Mouse (Mus musculus) ZHBTc4 (cell line): Measurements from ENCODE around the gene Dact3.
A peak's percentile ranks its signal among the peaks of the same experiment; 100 is the strongest.

ENCODE experiments used
- DNase-seq: peaks from one replicate; pipeline ENCODE4 v3.0.0-alpha.2; 2011; ENCODE audit warnings: low read depth, low spot score

The Dact3 gene

DNA sequence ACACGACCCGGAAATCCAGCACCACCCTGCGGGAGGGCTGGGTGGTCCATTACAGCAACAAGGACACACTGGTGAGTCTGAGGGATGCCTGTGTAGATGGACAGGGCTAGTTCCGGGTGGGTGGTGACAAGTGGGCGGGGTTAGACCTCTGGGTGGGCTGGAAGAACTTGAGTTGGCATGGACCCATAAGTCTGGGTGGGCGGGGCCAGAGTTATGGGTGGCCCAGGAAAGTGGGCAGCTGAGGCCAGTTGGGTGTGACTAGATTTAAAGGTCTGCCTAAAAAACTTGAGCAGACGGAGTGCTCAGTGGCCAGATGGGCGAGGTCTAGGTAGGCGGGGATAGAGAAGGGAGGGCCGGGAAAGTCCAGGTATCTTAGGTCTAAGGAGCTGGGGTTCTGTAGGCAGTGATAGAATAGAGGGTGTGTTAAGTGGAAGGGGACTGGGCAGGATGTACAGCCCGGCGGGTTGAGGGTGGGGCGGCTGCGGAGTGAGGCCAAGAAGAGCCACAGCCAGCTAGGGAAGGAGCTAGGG is 21.8 kb upstream of the Dact3 start:
- DNase-seq = no peak

DNA sequence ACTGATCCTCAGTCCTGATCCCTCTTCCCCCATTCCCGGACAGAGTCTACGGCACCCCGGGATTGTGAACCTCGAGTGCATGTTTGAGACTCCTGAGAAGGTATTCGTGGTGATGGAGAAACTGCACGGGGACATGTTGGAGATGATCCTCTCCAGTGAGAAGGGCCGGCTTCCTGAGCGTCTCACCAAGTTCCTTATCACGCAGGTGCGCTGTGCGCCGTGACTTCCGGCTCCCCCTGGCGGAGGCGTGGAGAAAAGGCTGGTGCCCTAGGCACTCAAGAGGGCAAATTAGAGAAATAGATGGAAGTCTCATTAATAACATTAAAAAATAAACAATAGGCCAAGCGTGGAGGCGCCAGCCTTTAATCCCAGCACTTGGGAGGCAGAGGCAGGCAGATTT is 16.8 kb upstream of the Dact3 start:
- DNase-seq = peak; percentile 83

DNA sequence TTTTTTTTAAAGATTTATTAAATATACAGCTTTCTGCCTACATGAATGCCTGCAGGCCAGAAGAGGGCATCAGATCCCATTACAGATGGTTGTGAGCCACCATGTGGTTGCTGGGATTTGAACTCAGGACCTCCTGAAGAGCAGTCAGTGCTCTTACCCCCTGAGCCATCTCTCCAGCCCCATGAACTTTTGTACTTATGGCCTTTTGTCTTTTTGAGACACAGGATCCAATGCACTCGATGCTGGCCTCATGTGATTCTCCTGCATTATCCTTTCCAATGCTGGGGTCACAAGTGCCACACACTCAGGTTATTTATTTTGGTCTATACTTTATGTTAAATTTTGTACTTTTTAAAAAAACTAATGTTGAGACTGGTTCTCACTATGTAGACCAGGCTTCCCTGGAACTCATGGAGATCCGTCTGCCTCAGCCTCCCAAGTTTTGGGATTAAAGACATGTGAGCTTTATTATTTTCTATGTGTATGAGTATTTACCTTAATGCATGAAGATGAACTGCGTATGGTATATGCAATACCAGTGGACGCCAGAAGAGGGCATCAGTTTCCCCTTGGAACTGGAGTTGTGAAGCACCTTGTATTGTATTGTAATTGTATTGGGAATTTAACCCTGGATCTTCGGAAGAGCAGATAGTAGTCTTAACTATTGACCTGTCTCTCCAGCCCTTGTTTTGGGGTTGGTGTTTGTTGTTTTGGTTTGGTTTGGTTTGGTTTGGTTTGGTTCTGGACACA is 15.0 kb upstream of the Dact3 start:
- DNase-seq = peak; percentile 84

DNA sequence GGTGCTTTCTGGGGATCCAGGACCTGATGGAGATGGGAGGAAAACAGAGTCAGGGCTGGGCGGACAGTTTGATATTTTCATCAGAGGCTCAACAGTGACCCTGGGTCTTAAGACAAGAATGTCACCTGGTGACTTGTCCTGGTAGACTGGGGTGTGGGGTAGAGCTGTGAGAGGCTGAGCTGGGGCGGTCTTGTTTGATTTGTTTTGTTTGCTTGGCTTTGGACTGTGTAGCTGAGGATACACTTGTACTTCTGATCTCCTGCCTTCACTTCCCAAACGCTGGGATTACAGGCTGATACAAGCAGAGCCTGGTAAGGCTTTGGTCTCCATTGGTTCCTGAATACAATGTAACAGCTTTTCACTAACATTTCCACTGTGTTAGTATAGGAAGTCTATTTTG is 7.6 kb upstream of the Dact3 start:
- DNase-seq = no peak

DNA sequence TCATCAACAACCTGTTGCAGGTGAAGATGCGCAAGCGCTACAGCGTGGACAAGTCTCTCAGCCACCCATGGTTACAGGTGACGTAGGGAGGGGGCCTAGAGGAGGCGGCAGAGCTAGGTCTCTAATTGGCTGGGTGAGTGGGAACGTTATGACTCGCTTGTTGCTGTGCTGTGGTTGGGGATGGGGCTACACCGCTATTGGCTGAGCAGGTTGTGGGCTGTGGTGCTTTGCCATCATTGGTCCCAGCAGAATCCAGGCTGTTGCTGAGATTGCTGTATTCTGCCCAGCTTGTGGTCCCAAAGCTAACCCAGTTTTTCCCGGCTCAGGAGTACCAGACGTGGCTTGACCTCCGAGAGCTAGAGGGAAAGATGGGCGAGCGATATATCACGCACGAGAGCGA is 5.6 kb upstream of the Dact3 start:
- peak; percentile 91 for DNase-seq

DNA sequence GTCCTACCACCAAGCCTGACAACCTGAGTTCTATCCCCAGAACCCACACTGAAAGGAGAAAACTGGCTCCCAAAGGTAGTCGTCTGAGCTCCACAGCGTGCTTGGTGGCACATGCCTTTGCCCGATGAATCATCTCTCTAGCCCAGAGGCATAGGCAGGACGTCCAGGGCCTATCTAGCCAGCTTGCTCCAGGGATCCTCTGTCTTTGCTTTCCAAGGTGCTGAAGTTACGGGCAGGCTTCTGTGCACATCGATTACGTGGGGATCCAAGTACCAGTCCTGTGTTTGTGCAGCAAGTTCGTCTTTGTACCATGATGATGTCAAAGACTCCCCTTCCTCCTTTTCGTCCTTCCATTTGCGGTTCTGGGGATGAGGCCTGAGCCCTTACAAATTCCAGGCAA is 3.5 kb upstream of the Dact3 start:
- DNase-seq = peak; percentile 55

DNA sequence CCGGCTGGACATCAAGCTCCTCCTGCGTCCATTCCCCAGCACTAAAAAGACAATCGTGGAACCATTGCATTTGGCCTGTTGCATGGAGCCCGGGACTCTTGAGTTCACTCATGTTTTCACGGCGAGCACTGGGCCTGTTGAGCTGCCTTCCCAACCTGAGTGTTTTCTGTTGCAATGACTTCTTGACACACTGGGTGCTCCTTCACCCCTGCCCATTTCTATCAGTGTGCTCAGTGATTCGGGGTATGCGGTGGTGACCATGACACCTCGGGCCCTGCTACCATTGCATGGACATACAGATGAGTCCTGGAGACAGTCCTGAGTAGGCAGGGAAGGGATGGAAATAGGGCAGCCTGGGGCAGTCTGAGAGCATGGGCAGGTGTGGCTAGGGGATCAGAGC is 2.6 kb upstream of the Dact3 start:
- no peak for DNase-seq

DNA sequence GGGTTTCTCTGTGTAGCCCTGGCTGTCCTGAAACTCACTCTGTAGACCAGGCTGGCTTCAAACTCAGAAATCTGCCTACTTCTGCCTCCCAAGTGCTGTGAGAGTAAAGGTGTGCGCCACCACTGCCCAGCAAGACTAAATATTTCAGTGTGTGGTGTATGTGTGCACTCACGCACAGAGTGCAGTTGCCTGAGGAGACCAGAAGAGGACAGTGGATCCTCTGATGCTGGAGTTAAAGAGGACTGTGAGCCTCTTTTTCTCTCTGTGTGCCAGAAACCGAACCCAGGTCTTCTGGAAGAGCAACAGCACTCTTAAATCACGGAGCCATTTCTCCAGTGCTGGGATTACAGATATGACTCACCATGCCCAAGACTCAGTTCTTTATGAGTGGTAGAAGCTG is 1.7 kb upstream of the Dact3 start:
- no peak for DNase-seq

DNA sequence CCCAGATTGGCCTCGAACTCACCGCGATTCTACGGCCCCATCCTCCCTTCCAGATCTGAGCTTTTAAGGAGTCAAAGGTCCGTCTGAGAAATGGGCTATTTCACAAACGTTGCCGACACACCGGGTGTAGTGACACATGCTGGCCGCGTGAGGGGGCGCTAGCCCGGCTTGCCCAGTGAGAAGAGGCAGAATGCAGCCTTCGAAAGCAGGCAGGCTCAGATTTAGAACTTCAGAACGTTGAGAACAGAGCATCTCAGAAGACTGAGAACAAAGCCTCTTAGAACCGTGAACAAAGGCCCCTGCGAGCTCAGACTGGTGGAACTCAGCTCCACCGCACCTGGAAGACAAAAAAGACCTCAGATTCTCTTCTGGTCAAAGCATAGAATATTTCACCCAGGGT is 927 bp upstream of the Dact3 start:
- DNase-seq = peak; percentile 92

DNA sequence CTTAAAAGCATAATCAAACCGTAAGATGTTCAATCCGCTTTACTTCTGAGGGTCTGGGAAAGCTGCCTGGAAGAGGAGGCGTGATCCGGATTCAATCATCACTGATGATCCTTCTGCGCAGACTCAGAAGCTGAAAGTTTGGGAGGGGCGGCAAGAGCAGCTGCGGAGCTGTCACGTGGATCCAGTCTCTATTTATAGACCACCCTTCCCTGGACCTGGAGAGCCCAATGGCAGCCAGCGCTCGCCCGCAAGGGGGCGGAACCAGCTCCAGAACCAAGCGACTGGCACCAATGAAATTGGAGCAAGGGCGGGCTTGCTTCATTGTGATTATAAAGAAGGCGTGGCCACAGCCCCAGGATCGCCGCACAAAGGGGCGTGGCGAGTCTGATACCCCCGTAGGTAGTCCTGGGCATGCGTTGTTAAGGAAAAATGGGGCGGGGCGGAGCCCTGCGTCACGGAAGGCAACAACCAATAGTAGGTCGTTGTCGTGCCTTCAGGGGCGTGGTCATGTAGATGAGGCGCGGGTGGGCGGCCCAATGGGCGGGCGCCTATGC is 284 bp upstream of the Dact3 start:
- peak; percentile 100 for DNase-seq

DNA sequence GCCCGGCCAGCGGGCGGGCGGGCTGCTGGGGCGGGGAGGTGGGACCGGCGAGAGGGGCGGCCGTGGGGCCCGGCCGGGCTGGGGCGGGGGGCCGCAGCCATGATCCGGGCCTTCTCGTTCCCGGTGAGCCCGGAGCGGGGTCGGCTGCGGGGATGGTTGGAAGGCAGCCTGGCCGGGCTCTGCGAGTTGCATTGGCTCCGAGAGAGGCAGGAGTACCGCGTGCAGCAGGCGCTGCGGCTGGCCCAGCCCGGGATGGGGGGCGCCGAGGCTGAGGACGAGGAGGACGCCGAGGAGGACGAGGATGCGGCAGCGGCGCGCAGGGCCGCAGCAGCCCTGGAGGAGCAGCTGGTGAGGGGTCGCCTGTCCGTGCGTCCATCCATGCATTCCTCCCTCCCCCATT is 209 bp downstream of the Dact3 start:
- DNase-seq = no peak

DNA sequence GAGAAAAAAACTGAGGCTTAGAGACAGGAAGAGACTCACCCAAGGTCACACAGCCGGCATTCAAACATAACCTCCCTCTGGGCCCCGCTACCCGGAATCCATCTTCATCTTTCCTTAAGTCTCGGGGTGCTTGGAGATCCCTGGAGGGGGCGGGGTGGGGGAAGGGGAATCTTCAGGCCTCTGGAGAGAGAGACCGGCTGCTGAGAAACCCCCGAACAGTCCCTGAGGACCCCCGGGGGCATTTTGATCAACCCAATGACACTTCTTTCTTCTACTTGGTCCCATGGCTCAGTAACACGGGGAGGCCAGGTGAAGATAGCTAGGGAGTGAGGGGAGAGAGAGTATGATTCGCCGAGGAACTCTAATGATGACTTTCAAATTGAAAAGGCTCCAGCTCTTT is 889 bp downstream of the Dact3 start:
- DNase-seq = no peak

DNA sequence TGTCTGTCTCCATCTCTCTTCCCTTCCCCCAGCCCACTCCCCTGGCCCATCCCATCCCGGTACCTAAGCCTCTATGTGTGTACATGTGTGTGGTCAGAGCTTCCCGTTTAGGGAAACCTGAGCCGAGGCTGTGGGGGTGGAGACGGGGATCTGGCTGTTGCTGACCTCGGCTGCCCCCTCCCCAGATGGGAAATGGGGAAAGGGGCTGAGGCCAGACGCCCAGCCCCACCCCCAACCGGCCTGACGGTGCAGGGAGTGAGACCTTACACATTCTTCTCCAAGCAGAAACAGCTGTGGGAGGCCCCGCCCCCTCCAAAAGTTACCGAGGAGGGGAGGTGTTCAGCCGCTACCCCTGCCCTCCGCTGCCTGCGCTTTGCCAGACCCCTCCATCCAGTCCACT is 1.5 kb downstream of the Dact3 start:
- peak; percentile 65 for DNase-seq

DNA sequence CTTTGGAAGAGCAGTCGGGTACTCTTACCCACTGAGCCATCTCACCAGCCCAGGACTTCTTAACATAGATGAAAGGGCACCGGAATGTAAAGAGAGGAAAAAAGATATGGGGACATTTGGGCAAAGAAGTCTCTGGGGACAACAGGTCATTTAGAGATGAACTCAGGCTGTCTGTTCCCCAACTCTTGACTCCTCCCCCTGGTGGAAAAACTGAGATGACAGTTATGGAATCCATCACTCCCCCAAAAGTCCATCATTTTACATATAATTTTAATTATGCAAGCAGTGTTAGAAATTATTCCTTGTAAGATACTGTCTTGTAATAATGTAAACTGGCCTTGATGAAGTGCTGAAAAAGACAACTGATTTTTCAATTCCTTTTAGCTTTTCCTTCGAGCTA is 2.6 kb downstream of the Dact3 start:
- no peak for DNase-seq

DNA sequence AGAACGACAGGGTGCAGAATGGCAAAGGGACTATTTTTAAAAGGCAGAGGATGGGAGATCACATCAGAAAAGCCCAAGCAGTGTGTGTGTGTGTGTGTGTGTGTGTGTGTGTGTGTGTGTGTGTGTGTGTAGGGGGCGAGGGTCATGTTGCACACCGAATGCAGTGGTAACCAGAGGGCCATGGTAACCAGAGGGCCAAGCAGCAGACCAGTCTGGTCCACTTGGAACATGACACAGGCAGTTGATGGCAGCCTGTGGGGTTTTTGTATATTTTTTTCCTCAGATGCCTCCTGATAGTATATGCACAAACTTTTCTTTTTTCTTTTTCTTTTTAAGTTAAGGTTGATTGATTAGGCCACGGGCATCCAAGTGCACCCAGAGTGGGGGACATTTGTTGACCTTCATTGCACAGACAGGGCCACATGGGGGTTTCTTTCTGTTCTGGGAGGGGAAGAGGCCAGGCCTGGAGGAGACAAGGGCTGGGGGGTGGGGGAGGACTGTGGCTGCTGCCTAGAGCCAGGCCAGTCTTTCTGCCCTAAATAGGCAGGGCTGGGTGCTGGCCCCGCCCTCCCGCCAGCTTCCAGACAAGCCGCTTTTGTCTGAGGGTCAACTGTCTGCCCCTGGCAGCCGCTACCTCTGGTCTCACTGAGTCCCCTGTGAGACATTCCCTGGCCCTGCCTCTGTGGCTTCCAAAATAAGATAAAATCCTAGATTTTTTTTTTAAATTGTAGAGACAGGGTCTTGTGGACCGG is 4.9 kb downstream of the Dact3 start:
- DNase-seq = peak; percentile 82

DNA sequence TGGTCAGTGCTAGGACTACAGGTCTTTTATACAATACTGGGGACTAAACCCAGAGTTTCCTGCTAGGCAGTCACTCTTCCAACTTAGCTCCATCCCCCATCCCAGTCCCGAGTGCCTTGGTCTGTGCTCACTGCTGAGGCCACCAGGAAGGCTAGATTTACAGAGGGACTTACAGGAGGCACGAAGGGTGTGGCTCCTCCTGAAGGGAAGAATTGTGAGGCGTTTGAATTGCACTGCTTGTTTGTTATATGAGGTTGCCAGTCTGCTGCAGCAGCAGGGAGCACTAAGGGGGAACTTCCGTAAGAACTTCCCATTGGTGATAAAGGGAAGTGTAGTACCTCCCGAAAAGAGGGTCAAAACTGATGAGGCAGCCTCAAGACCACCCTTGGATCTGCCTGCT is 5.5 kb downstream of the Dact3 start:
- no peak for DNase-seq

DNA sequence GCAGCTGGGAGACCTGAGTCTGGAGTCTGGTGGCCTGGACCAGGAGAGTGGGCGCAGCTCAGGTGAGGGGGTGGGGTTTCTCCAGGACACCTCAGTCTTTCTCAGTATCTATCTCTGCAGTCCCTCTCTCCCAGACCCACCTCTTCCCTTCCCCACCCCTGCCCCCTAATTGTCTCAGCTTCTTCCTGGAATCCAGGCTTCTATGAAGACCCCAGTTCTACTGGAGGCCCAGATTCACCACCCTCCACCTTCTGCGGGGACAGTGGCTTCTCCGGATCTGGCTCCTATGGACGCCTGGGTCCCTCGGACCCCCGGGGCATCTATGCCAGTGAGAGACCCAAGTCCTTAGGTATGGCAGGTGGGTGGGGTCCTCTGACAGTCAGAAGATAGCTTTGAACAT is 8.0 kb downstream of the Dact3 start:
- DNase-seq = no peak

DNA sequence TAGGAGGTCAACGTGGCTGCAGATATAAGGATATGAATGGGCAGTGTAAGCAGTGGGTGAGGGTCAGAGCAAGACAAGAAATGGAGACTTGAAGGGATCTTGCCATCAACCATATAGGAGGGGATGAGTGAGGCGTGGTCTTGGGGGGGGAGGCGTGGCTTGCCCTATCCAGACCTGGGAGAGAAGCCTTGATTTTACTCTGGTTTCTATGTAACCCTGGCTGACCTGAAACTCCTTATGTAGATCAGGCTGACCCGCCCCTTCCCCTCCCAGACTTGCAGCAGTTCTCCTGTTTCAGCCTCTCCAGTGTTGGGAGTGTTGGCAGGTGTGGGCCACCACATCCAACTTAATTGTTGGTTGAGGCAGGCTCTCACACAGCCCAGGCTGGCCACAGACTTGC is 9.2 kb downstream of the Dact3 start:
- no peak for DNase-seq

DNA sequence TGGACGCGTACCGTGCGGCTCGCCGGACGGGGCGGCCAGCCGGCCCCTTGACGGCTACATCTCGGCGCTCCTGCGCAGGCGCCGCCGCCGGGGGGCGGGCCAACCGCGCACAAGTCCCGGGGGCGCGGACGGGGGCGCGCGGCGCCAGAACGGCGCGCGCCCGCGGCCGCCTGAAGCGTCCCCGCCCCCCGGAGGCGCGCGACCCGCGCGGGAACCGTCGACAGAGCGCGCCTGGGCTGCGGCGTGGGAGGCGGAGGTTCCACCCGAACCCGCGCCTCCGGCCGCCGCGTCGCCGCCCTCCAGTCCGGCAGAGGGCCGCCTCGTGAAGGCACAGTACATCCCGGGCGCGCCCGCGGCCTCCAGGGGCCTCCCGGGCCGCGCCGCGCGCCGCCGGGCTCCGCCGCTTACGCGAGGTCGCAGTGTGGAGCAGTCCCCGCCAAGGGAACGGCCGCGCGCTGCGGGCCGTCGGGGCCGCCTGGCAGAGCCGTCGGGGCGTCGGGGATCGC is 10.2 kb downstream of the Dact3 start:
- DNase-seq = peak; percentile 87

DNA sequence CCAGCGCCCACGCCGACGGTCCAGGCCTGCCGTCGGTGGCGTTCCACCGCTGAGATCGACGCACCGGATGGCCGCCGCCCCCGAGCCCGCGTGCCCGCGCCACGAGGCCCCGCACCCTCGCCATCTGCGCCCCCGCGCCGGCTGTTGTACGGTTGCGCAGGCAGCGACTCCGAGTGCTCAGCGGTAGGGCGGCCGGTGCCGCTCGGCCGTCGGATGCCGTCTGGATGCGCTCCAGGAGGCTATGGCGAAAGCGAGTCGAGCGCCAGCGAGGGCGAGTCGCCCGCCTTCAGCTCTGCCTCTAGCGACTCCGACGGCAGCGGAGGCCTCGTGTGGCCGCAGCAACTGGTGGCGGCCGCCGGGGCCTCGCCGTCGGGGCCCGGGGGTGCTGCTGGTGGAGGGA is 10.8 kb downstream of the Dact3 start:
- DNase-seq = peak; percentile 62

DNA sequence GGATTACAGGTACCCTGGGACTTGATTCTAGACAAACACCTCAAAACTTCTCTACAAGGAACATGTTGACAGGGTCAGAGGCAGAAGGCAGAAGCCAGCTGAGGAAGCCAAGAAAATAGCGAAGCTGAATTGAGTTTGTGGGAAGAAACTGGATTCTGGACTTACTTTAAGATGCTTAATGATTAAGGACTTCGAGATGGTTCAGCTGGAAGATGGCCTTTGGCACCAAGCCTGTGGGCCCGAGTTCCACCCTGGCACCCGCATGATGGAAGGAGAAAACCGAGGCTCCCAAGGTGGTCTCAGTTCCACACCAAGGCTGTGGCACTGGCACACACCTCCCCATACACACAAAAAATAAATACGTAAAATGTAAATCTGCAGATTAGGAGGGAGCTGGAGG is 15.4 kb downstream of the Dact3 start:
- no peak for DNase-seq

DNA sequence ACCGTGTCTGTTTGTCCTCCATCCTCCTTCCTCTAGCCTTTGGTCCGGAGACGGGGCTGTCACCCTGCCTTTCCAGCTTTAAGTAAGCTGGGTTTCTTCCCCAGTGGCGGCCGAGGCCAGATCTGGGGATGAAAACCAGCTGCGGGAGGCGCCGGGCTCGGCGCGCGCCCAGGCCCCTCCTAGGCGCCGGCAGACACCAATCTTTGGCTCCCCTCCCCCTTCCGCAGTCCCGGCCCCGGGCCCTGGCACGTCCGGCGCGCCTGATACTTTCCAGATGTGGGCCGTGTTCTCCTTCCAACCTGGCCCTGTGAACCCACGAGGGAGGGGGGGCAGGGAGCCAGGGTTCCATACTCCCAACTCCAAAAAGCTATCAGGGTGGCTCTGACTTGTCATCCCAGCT is 15.8 kb downstream of the Dact3 start:
- DNase-seq = peak; percentile 60
